Comparison of ENCODE assay signal across 29 mouse cellular contexts in the genomic region with DNA sequence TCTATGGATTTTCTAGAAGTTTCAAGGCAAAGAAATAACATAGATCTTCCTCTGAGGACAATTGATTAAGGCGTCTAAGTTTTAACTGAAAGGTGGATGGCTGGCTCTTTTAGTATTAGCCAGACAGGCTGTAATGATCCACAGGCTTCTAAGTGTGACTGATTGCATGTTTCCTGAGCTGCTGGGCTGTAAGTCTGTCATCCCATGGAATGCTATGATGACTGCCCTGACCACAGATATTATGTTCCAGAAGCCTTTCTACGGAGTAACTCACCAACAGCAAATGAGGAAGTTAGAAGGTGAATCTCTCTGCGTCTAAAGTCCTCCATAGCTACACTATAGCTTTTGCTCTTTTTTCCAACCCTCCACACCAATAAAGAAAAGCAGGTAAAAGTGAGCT.
"Had no signal": no experiment of that assay in that cellular context is flagged by ENCODE, and none has a peak within 500 bp of the region (broad histone marks: within the 10 kb centered on the region; RNA-seq: fewer than 3 reads in every experiment).

No protein-coding gene starts in this region.

- H3K9ac ChIP-seq: limb, embryonic 12.5 days; limb, embryonic 13.5 days; limb, embryonic 15.5 days; liver, embryonic 12.5 days; liver, embryonic 13.5 days; liver, embryonic 14.5 days; liver, embryonic 15.5 days; liver, postnatal 0 days; lung, embryonic 14.5 days; lung, embryonic 15.5 days; midbrain, embryonic 12.5 days; midbrain, embryonic 13.5 days; midbrain, embryonic 15.5 days had no signal

- H3K27ac ChIP-seq: limb, embryonic 10.5 days; limb, embryonic 12.5 days; limb, embryonic 13.5 days; limb, embryonic 15.5 days; liver, embryonic 12.5 days; liver, embryonic 13.5 days; liver, embryonic 14.5 days; liver, embryonic 15.5 days; lung, embryonic 15.5 days; macrophage; midbrain, embryonic 10.5 days; midbrain, embryonic 12.5 days; midbrain, embryonic 13.5 days; midbrain, embryonic 15.5 days had no signal

- ATAC-seq: liver, embryonic 12.5 days; liver, postnatal 0 days; lung, postnatal 0 days; midbrain, embryonic 13.5 days; midbrain, embryonic 15.5 days; midbrain, embryonic 16.5 days had no signal

- H3K4me1 ChIP-seq: limb, embryonic 10.5 days; limb, embryonic 12.5 days; limb, embryonic 13.5 days; limb, embryonic 15.5 days; liver, embryonic 12.5 days; liver, embryonic 13.5 days; liver, embryonic 15.5 days; lung, embryonic 15.5 days; midbrain, embryonic 10.5 days; midbrain, embryonic 12.5 days; midbrain, embryonic 13.5 days; midbrain, embryonic 15.5 days had no signal

- H3K36me3 ChIP-seq: limb, embryonic 10.5 days; limb, embryonic 12.5 days; limb, embryonic 13.5 days; limb, embryonic 15.5 days; liver, embryonic 12.5 days; liver, embryonic 13.5 days; liver, embryonic 15.5 days; lung, embryonic 15.5 days; midbrain, embryonic 10.5 days; midbrain, embryonic 12.5 days; midbrain, embryonic 13.5 days; midbrain, embryonic 15.5 days had no signal

- H3K27me3 ChIP-seq: limb, embryonic 12.5 days; limb, embryonic 13.5 days; limb, embryonic 15.5 days; liver, embryonic 12.5 days; liver, embryonic 13.5 days; liver, embryonic 15.5 days; lung, embryonic 15.5 days; megakaryocyte, embryonic 14.5 days; midbrain, embryonic 12.5 days; midbrain, embryonic 13.5 days; midbrain, embryonic 15.5 days had no signal

- DNase-seq: left cerebral cortex, postnatal 4 days; liver; liver, embryonic 13.5 days; liver, postnatal 0 days; lung, adult 18-20 months; lung, adult 2 months; lung, embryonic 14.5 days; lung, postnatal 10 days; lung, postnatal 14 days; lung, postnatal 36 days; lung, postnatal 4 days; midbrain, embryonic 14.5 days had no signal

- H3K4me3 ChIP-seq: limb, embryonic 10.5 days; limb, embryonic 12.5 days; limb, embryonic 13.5 days; limb, embryonic 15.5 days; liver, embryonic 12.5 days; liver, embryonic 13.5 days; liver, embryonic 15.5 days; lung, embryonic 15.5 days; megakaryocyte, embryonic 14.5 days; midbrain, embryonic 10.5 days; midbrain, embryonic 12.5 days; midbrain, embryonic 13.5 days; midbrain, embryonic 15.5 days; myocyte had no signal
